Mouse (Mus musculus) midbrain, postnatal 0 days (tissue): Measurements from ENCODE around the gene Nipa1. TPM values are rescaled to one million over a fixed set of nuclear protein-coding genes. Genes with fewer than 3 reads are reported as not detected.

Experiments
- ATAC-seq: fragments of 200-750 bp; cut with Nextera tagmentation; 2 replicates; pipeline ENCODE4 v1.8.0; 2017; ENCODE audit warnings: moderate number of reproducible peaks, mild to moderate bottlenecking, moderate TSS enrichment, moderate library complexity; ENCODE audit not compliant: low FRiP score
- DNase-seq: peaks from one replicate; pipeline ENCODE4 v3.0.0-alpha.2; 2015; ENCODE audit warnings: low spot score
- H3K27ac ChIP-seq: fragments of 300-500 bp; sonication (generic); 2 replicates; pipeline ENCODE4 v1.5.1; 2014; ENCODE audit warnings: low read depth, mild to moderate bottlenecking, low read length, mixed read lengths
- H3K27me3 ChIP-seq: fragments of 300-500 bp; sonication (generic); 2 replicates; pipeline ENCODE4 v1.6.1; 2014; ENCODE audit warnings: low read length, control low read depth, mixed read lengths; ENCODE audit not compliant: insufficient read depth
- H3K36me3 ChIP-seq: fragments of 300-500 bp; sonication (generic); 2 replicates; pipeline ENCODE4 v1.6.1; 2014; ENCODE audit warnings: low read length, control low read depth, mixed read lengths; ENCODE audit not compliant: insufficient read depth
- H3K4me1 ChIP-seq: fragments of 300-500 bp; sonication (generic); 2 replicates; pipeline ENCODE4 v1.6.1; 2014; ENCODE audit warnings: mild to moderate bottlenecking, control low read depth, antibody characterized with exemption, low read length, mixed read lengths; ENCODE audit not compliant: insufficient read depth
- H3K4me2 ChIP-seq: fragments of 300-500 bp; sonication (generic); 2 replicates; pipeline ENCODE4 v1.6.1; 2014; ENCODE audit warnings: low read depth, mild to moderate bottlenecking, low read length, mixed read lengths; ENCODE audit not compliant: poor library complexity, severe bottlenecking
- H3K4me3 ChIP-seq: fragments of 300-500 bp; sonication (generic); 2 replicates; pipeline ENCODE4 v1.5.1; 2014; ENCODE audit warnings: low read depth, mild to moderate bottlenecking, low read length, moderate library complexity
- H3K9ac ChIP-seq: fragments of 300-500 bp; sonication (generic); replicated peaks from 2 replicates; pipeline ENCODE4 v1.6.1; 2014; ENCODE audit warnings: mild to moderate bottlenecking, low read length, moderate library complexity, mixed read lengths; ENCODE audit not compliant: poor library complexity, severe bottlenecking
- H3K9me3 ChIP-seq: fragments of 300-500 bp; sonication (generic); 2 replicates; pipeline ENCODE4 v1.6.1; 2016; ENCODE audit warnings: low read length, control low read depth
- CTCF ChIP-seq: IDR thresholded peaks from 2 replicates; pipeline ENCODE4 v1.5.1; 2016; ENCODE audit warnings: antibody characterized with exemption, mild to moderate bottlenecking
- WGBS: fragments of 180-500 bp; shearing (Covaris S2); extraction: QIAGEN DNeasy Blood & Tissue Kit; methylation state at CpG from one replicate; pipeline ENCODE4 v1.1.7; 2014; 5-methylcytosine and 5-hydroxymethylcytosine counted together
- polyA plus RNA-seq: library from polyadenylated mRNA; unstranded; fragments of >200 nt; fragmentation: Nextera tagmentation; extraction: Ambion mirVana; gene quantifications from 2 replicates; pipeline ENCODE4 v1.2.1, GENCODE M21; 2015
- total RNA-seq: library from RNA; depleted of rRNA; stranded (reverse); fragments of >200 nt; gene quantifications from 2 replicates; pipeline ENCODE4 v1.2.3, GENCODE M21; 2014; rRNA removed

Nipa1 gene
- total and polyA plus RNA-seq, 2 experiments from 2014 or later: 31.7 to 48.1 TPM

- Histone ChIP-seq H3K4me1 (no peaks in the 10 kb centered on the region), H3K27ac (no peak overlapping the region), H3K4me3 (no peak overlapping the region), H3K9me3 (no peaks in the 10 kb centered on the region), H3K36me3 (peaks cover 8% of the 10 kb centered on the region), H3K27me3 (no peaks in the 10 kb centered on the region), H3K4me2 (no peak overlapping the region), H3K9ac (no peak overlapping the region)
- ATAC-seq: no peak
- DNase-seq: no peak
- 94% methylated on average over 2 of the region's 2 CpGs for WGBS
- no peak for TF ChIP-seq CTCF
Measured at GRCm38 (mm10) chr7:55935025-55935424, 84.7 kb downstream of the Nipa1 start.

GRCm38 (mm10) chr7:55928649-55929048 is 91.1 kb downstream of the Nipa1 start:
- Histone ChIP-seq H3K4me1 (no peaks in the 10 kb centered on the region), H3K36me3 (peaks cover 21% of the 10 kb centered on the region), H3K4me3 (no peak overlapping the region), H3K27me3 (no peaks in the 10 kb centered on the region), H3K4me2 (no peak overlapping the region), H3K9ac (no peak overlapping the region), H3K9me3 (no peaks in the 10 kb centered on the region), H3K27ac (no peak overlapping the region)
- ATAC-seq: no peak
- 83% methylated on average over 2 of the region's 2 CpGs for WGBS
- no peak for TF ChIP-seq CTCF
- no peak for DNase-seq

Other genes starting within 250 kb of the Nipa1 start
- gene Tubgcp5, start 225.8 kb downstream of the Nipa1 start, total RNA-seq: 17.8 and 27.3 TPM in 2 replicates
- gene Tubgcp5, start 225.8 kb downstream of the Nipa1 start, polyA plus RNA-seq: 21.5 and 21.6 TPM in 2 replicates
- 41.4 and 49.5 TPM in 2 replicates for gene Cyfip1, start 178.2 kb downstream of the Nipa1 start, total RNA-seq
- gene Cyfip1, start 178.2 kb downstream of the Nipa1 start, polyA plus RNA-seq: 31.4 and 33.1 TPM in 2 replicates
- 28.9 and 38.8 TPM in 2 replicates for gene Nipa2, start 57.5 kb downstream of the Nipa1 start, total RNA-seq
- 28.0 and 31.3 TPM in 2 replicates for gene Nipa2, start 57.5 kb downstream of the Nipa1 start, polyA plus RNA-seq
- 89.2 and 108 TPM in 2 replicates for gene Herc2, start 30.2 kb upstream of the Nipa1 start, total RNA-seq
- 37.6 and 47.8 TPM in 2 replicates for gene Herc2, start 30.2 kb upstream of the Nipa1 start, polyA plus RNA-seq
- 0.93 TPM in 1 of 2 replicates, not detected in the other for gene Oca2, start 219.8 kb upstream of the Nipa1 start, total RNA-seq
- gene Oca2, start 219.8 kb upstream of the Nipa1 start, polyA plus RNA-seq: 0.10 and 0.23 TPM in 2 replicates